In the genomic region with DNA sequence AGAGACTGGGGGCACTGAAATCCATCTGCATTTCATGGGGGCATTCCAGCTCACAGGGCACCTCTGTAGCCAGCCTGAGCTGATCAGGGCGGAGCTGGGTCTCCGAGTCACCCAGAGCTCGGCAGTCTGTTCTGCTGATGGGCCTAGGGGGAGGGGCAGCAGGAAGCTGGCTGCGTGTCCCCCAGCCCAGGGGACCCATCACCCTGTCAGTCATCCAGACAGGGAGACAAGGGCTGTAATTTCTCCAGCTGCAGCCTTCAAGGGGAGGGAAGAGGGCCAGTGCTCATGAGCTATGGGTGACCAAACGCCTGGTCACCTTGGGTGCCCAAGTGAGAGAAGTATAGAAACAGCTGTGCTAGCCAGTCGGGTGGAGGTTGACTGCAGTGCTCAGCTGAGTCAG, we compare ENCODE assay signal across 29 mouse cellular contexts. TPM values are rescaled to one million over a fixed set of nuclear protein-coding genes. Genes with fewer than 3 reads are reported as not detected.
A peak's percentile ranks its signal among the peaks of the same experiment; 100 is the strongest.
DNase-seq lines count a peak whose midpoint lies in the region; ATAC-seq lines count a peak whose summit lies in the region.
"Had no signal": no experiment of that assay in that cellular context is flagged by ENCODE, and none has a peak within 500 bp of the region (broad histone marks: within the 10 kb centered on the region; RNA-seq: fewer than 3 reads in every experiment).

No protein-coding gene starts in this region.

- peaks cover 29% of the 10 kb centered on the region for H3K27me3 ChIP-seq in hindbrain, embryonic 12.5 days
- H3K27me3 ChIP-seq in hindbrain, embryonic 10.5 days (ENCODE audit: insufficient read depth, poor library complexity, severe bottlenecking): peaks cover 58% of the 10 kb centered on the region
- peaks cover 40% of the 10 kb centered on the region for H3K27me3 ChIP-seq in midbrain, embryonic 10.5 days (ENCODE audit: low read depth, poor library complexity, severe bottlenecking)
- no peaks in the 10 kb centered on the region; the same call in 1 of the 2 replicates for H3K27me3 ChIP-seq in midbrain, embryonic 16.5 days (ENCODE audit: control insufficient read depth, insufficient read depth, low read depth, low read length)
- H3K27me3 ChIP-seq in embryonic facial prominence, embryonic 10.5 days (replicated peaks; ENCODE audit: low read depth, poor library complexity, severe bottlenecking): peaks cover 61% of the 10 kb centered on the region

- DNase-seq in hindbrain, embryonic 10.5 days (ENCODE audit: low spot score): no peak
- no peak for DNase-seq in midbrain, embryonic 10.5 days (ENCODE audit: low spot score)
- no peak for DNase-seq in embryonic facial prominence, embryonic 10.5 days (ENCODE audit: low spot score)
- no peak for DNase-seq in gastrocnemius, adult 18-20 months (ENCODE audit: low spot score)
- DNase-seq: adrenal gland, postnatal 10 days; cerebellum, adult 8-10 months; cerebellum, postnatal 25 days; gastrocnemius, postnatal 10 days; heart, postnatal 14 days; kidney, adult 18-20 months; lung, embryonic 14.5 days; lung, postnatal 14 days had no signal

- H3K9me3 ChIP-seq in hindbrain, embryonic 12.5 days (replicated peaks): no peaks in the 10 kb centered on the region
- H3K9me3 ChIP-seq in hindbrain, embryonic 10.5 days: no peaks in the 10 kb centered on the region
- H3K9me3 ChIP-seq in midbrain, embryonic 10.5 days (replicated peaks): no peaks in the 10 kb centered on the region
- no peaks in the 10 kb centered on the region for H3K9me3 ChIP-seq in midbrain, embryonic 16.5 days (replicated peaks; ENCODE audit: control insufficient read depth, low read length, poor library complexity, severe bottlenecking)
- H3K9me3 ChIP-seq in embryonic facial prominence, embryonic 10.5 days: no peaks in the 10 kb centered on the region
- H3K9me3 ChIP-seq: embryonic facial prominence, embryonic 12.5 days; G1E; limb, embryonic 12.5 days; liver, embryonic 15.5 days had no signal

- no peak overlapping the region for H3K27ac ChIP-seq in hindbrain, embryonic 12.5 days
- no peak overlapping the region for H3K27ac ChIP-seq in hindbrain, embryonic 10.5 days
- H3K27ac ChIP-seq in midbrain, embryonic 10.5 days (replicated peaks): 0 out of 2 replicates have a peak overlapping the region, but pooled peaks have one; percentile 38
- no peak overlapping the region for H3K27ac ChIP-seq in midbrain, embryonic 16.5 days (ENCODE audit: low read length)
- peak overlapping the region; percentile 36; the same call in 1 of the 2 replicates for H3K27ac ChIP-seq in embryonic facial prominence, embryonic 10.5 days (replicated peaks)
- H3K27ac ChIP-seq: embryonic facial prominence, embryonic 12.5 days; hindbrain, embryonic 14.5 days; kidney, postnatal 0 days; limb, embryonic 12.5 days; liver, embryonic 15.5 days had no signal

- 0 out of 2 replicates have a peak, but pooled peaks have one; percentile 31 for ATAC-seq in hindbrain, embryonic 12.5 days (ENCODE audit: low FRiP score)
- no peak for ATAC-seq in midbrain, embryonic 16.5 days
- ATAC-seq: inflammation-experienced regulatory T-cells, adult 6 months had no signal

- no peaks in the 10 kb centered on the region for H3K36me3 ChIP-seq in hindbrain, embryonic 12.5 days
- no peaks in the 10 kb centered on the region for H3K36me3 ChIP-seq in hindbrain, embryonic 10.5 days
- H3K36me3 ChIP-seq in midbrain, embryonic 10.5 days: no peaks in the 10 kb centered on the region
- no peaks in the 10 kb centered on the region for H3K36me3 ChIP-seq in midbrain, embryonic 16.5 days (ENCODE audit: control insufficient read depth, insufficient read depth, low read length)
- H3K36me3 ChIP-seq in embryonic facial prominence, embryonic 10.5 days (replicated peaks): no peaks in the 10 kb centered on the region
- H3K36me3 ChIP-seq: embryonic facial prominence, embryonic 12.5 days; G1E; limb, embryonic 12.5 days; liver, embryonic 15.5 days had no signal

- H3K4me3 ChIP-seq in hindbrain, embryonic 12.5 days: no peak overlapping the region
- H3K4me3 ChIP-seq in hindbrain, embryonic 10.5 days: no peak overlapping the region
- no peak overlapping the region for H3K4me3 ChIP-seq in midbrain, embryonic 10.5 days
- H3K4me3 ChIP-seq in midbrain, embryonic 16.5 days (ENCODE audit: low read depth, low read length): no peak overlapping the region
- no peak overlapping the region for H3K4me3 ChIP-seq in embryonic facial prominence, embryonic 10.5 days
- H3K4me3 ChIP-seq: embryonic facial prominence, embryonic 12.5 days; limb, embryonic 12.5 days; liver, embryonic 15.5 days had no signal

- WGBS in hindbrain, embryonic 12.5 days: 27% methylated on average over 6 of the region's 6 CpGs
- 38% methylated on average over 6 of the region's 6 CpGs for WGBS in hindbrain, embryonic 10.5 days
- WGBS in midbrain, embryonic 10.5 days: 47% methylated on average over 6 of the region's 6 CpGs
- 43% methylated on average over 6 of the region's 6 CpGs for WGBS in midbrain, embryonic 16.5 days
- 39% methylated on average over 6 of the region's 6 CpGs for WGBS in embryonic facial prominence, embryonic 10.5 days

- H3K4me1 ChIP-seq in hindbrain, embryonic 12.5 days: peaks cover 14% of the 10 kb centered on the region
- peaks cover 45% of the 10 kb centered on the region for H3K4me1 ChIP-seq in hindbrain, embryonic 10.5 days (replicated peaks)
- peaks cover 35% of the 10 kb centered on the region for H3K4me1 ChIP-seq in midbrain, embryonic 10.5 days
- H3K4me1 ChIP-seq in midbrain, embryonic 16.5 days (ENCODE audit: control insufficient read depth, insufficient read depth, low read length): no peaks in the 10 kb centered on the region; the same call in 1 of the 2 replicates
- H3K4me1 ChIP-seq in embryonic facial prominence, embryonic 10.5 days: peaks cover 32% of the 10 kb centered on the region
- H3K4me1 ChIP-seq: embryonic facial prominence, embryonic 12.5 days; liver, embryonic 15.5 days had no signal

- no peak overlapping the region for H3K9ac ChIP-seq in hindbrain, embryonic 12.5 days
- no peak overlapping the region for H3K9ac ChIP-seq in midbrain, embryonic 16.5 days (ENCODE audit: low read depth, low read length)
- H3K9ac ChIP-seq: embryonic facial prominence, embryonic 12.5 days; hindbrain, embryonic 14.5 days; limb, embryonic 12.5 days; liver, embryonic 15.5 days; lung, embryonic 14.5 days had no signal

- no peak overlapping the region for H3K4me2 ChIP-seq in hindbrain, embryonic 12.5 days (replicated peaks)
- H3K4me2 ChIP-seq in midbrain, embryonic 16.5 days (ENCODE audit: low read length): no peak overlapping the region
- H3K4me2 ChIP-seq: embryonic facial prominence, embryonic 12.5 days; hindbrain, embryonic 14.5 days; limb, embryonic 12.5 days; liver, embryonic 15.5 days; lung, embryonic 14.5 days had no signal

RNA-seq across cellular contexts. Expression of a gene that starts 8.8 kb away (rescaled TPM):
- 3.7 and 4.4 TPM in 2 replicates for polyA plus RNA-seq in hindbrain, embryonic 12.5 days (2016; fragmentation: Nextera tagmentation; extraction: Ambion mirVana)
- 0.60 and 2.0 TPM in 2 replicates for polyA plus RNA-seq in hindbrain, embryonic 10.5 days (2016; fragmentation: Nextera tagmentation; extraction: Ambion mirVana)
- 1.2 and 1.5 TPM in 2 replicates for polyA plus RNA-seq in midbrain, embryonic 10.5 days (2016; fragmentation: Nextera tagmentation; extraction: Ambion mirVana)
- polyA plus RNA-seq in midbrain, embryonic 16.5 days (2015; fragmentation: Nextera tagmentation; extraction: Ambion mirVana): 16.4 and 20.9 TPM in 2 replicates
- polyA plus RNA-seq in embryonic facial prominence, embryonic 10.5 days (2016; fragmentation: Nextera tagmentation; extraction: Ambion mirVana): 0.17 and 0.35 TPM in 2 replicates
- under 1 TPM in 1 of 2 experiments, not detected in 1; 0.05 TPM for total RNA-seq in gastrocnemius, adult 18-20 months (2021)
- total RNA-seq: heart, adult 8-10 months; liver, adult 2 months had no signal
- polyA plus RNA-seq: G1E; liver, adult 2 months; liver, embryonic 15.5 days had no signal

RNA-seq across cellular contexts. Expression of a gene that starts 26.6 kb away (rescaled TPM):
- polyA plus RNA-seq in hindbrain, embryonic 12.5 days (2016; fragmentation: Nextera tagmentation; extraction: Ambion mirVana): 0.10 and 0.18 TPM in 2 replicates
- 0.12 and 0.20 TPM in 2 replicates for polyA plus RNA-seq in hindbrain, embryonic 10.5 days (2016; fragmentation: Nextera tagmentation; extraction: Ambion mirVana)
- polyA plus RNA-seq in midbrain, embryonic 10.5 days (2016; fragmentation: Nextera tagmentation; extraction: Ambion mirVana): 0.05 and 0.17 TPM in 2 replicates
- 0.14 and 0.18 TPM in 2 replicates for polyA plus RNA-seq in midbrain, embryonic 16.5 days (2015; fragmentation: Nextera tagmentation; extraction: Ambion mirVana)
- polyA plus RNA-seq in embryonic facial prominence, embryonic 10.5 days (2016; fragmentation: Nextera tagmentation; extraction: Ambion mirVana): 0.19 and 0.20 TPM in 2 replicates
- not detected for total RNA-seq in gastrocnemius, adult 18-20 months (2021)
- total RNA-seq: adrenal gland, postnatal 10 days; gastrocnemius, postnatal 10 days; heart, adult 8-10 months; heart, postnatal 14 days; layer of hippocampus, adult 18-20 months; layer of hippocampus, postnatal 10 days; left cerebral cortex, adult 18-20 months; left cerebral cortex, postnatal 14 days; liver, adult 2 months had no signal
- polyA plus RNA-seq: G1E; hindbrain, embryonic 14.5 days; liver, adult 2 months; lung, embryonic 14.5 days; neural tube, embryonic 14.5 days; Patski had no signal

RNA-seq across cellular contexts. Expression of a gene that starts 50.1 kb away (rescaled TPM):
- polyA plus RNA-seq in hindbrain, embryonic 12.5 days (2016; fragmentation: Nextera tagmentation; extraction: Ambion mirVana): 7.2 and 7.6 TPM in 2 replicates
- 8.4 and 8.6 TPM in 2 replicates for polyA plus RNA-seq in hindbrain, embryonic 10.5 days (2016; fragmentation: Nextera tagmentation; extraction: Ambion mirVana)
- 12.3 and 15.7 TPM in 2 replicates for polyA plus RNA-seq in midbrain, embryonic 10.5 days (2016; fragmentation: Nextera tagmentation; extraction: Ambion mirVana)
- polyA plus RNA-seq in midbrain, embryonic 16.5 days (2015; fragmentation: Nextera tagmentation; extraction: Ambion mirVana): 3.9 and 4.0 TPM in 2 replicates
- 2.3 TPM in 2 replicates for polyA plus RNA-seq in embryonic facial prominence, embryonic 10.5 days (2016; fragmentation: Nextera tagmentation; extraction: Ambion mirVana)
- under 1 TPM; 0.16 to 0.33 TPM for total RNA-seq in gastrocnemius, adult 18-20 months (2021)
- total RNA-seq: G1E had no signal
- polyA plus RNA-seq: G1E; inflammation-experienced regulatory T-cells, adult 6 months; liver, embryonic 15.5 days had no signal

Comparison
In these comparisons a context has a peak if more than half of its experiments do, and no peak if none do; other contexts are left out.
1. H3K27ac ChIP-seq: peak in midbrain, embryonic 10.5 days (single experiment) and embryonic facial prominence, embryonic 10.5 days (single experiment); none in hindbrain, embryonic 12.5 days (single experiment), hindbrain, embryonic 10.5 days (single experiment) and midbrain, embryonic 16.5 days (single experiment).